Mouse (Mus musculus) mature B cell (primary cell): ENCODE data around the gene Frmd5.
"Not testable (repeated sequence)": the region's sequence is repeated elsewhere in the genome, so short reads cannot be mapped to it uniquely, and the experiment has no call there.

Experiments used
- in situ Hi-C: fragments of 300-500 bp; cut with MboI; formaldehyde crosslinking; loops from 2 replicates; pipeline ENCODE4 v1.14.3; 2019

The Frmd5 gene

GRCm38 (mm10) chr2:121505942-121506882 lies 300.7 kb downstream of the Frmd5 start, which contains the start of the genes Mfap1a and Wdr76:
TSS of gene Mfap1a (minus strand) at chr2:121506665.
TSS of gene Wdr76 (plus strand) at chr2:121506723.
- in situ Hi-C loops, result not testable (repeated sequence)

- in situ Hi-C loops, result not testable (repeated sequence)
These were observed 305.3 kb downstream of the Frmd5 start for GRCm38 (mm10) chr2:121501550-121501949.
